Mouse (Mus musculus) hindbrain, embryonic 16.5 days (tissue): ENCODE results near the gene Etfa. TPM values are rescaled to one million over a fixed set of nuclear protein-coding genes. Genes with fewer than 3 reads are reported as not detected.
A peak's percentile ranks its signal among the peaks of the same experiment; 100 is the strongest.

Experiments
- ATAC-seq: fragments of 200-750 bp; cut with Nextera tagmentation; 2 replicates; pipeline ENCODE4 v1.8.0; 2017; ENCODE audit warnings: moderate TSS enrichment, moderate library complexity
- H3K27ac ChIP-seq: fragments of 300-500 bp; sonication (generic); 2 replicates; pipeline ENCODE4 v1.5.1; 2014; ENCODE audit warnings: low read depth, mild to moderate bottlenecking, control low read depth, low read length, moderate library complexity
- H3K27me3 ChIP-seq: fragments of 300-500 bp; sonication (generic); replicated peaks from 2 replicates; pipeline ENCODE4 v1.6.1; 2014; ENCODE audit warnings: low read length; ENCODE audit not compliant: control insufficient read depth, insufficient read depth
- H3K36me3 ChIP-seq: fragments of 300-500 bp; sonication (generic); 2 replicates; pipeline ENCODE4 v1.6.1; 2014; ENCODE audit warnings: mild to moderate bottlenecking, low read length, moderate library complexity, mixed read lengths; ENCODE audit not compliant: control insufficient read depth, insufficient read depth
- H3K4me1 ChIP-seq: fragments of 300-500 bp; sonication (generic); 2 replicates; pipeline ENCODE4 v1.6.1; 2014; ENCODE audit warnings: low read depth, low read length; ENCODE audit not compliant: control insufficient read depth, insufficient read depth
- H3K4me2 ChIP-seq: fragments of 300-500 bp; sonication (generic); 2 replicates; pipeline ENCODE4 v1.6.1; 2014; ENCODE audit warnings: mild to moderate bottlenecking, low read length, control low read depth, moderate library complexity
- H3K4me3 ChIP-seq: fragments of 300-500 bp; sonication (generic); 2 replicates; pipeline ENCODE4 v1.5.1; 2014; ENCODE audit warnings: mild to moderate bottlenecking, low read length, control low read depth, moderate library complexity
- H3K9ac ChIP-seq: fragments of 300-500 bp; sonication (generic); 2 replicates; pipeline ENCODE4 v1.6.1; 2014; ENCODE audit warnings: low read depth, mild to moderate bottlenecking, control low read depth, low read length, moderate library complexity
- H3K9me3 ChIP-seq: fragments of 300-500 bp; sonication (generic); 2 replicates; pipeline ENCODE4 v1.6.1; 2014; ENCODE audit warnings: mild to moderate bottlenecking, low read length, moderate library complexity; ENCODE audit not compliant: control insufficient read depth
- WGBS: fragments of 180-500 bp; shearing (Covaris S2); extraction: QIAGEN DNeasy Blood & Tissue Kit; methylation state at CpG from one replicate; pipeline ENCODE4 v1.1.7; 2014; 5-methylcytosine and 5-hydroxymethylcytosine counted together
- polyA plus RNA-seq: library from polyadenylated mRNA; unstranded; fragments of >200 nt; fragmentation: Nextera tagmentation; extraction: Ambion mirVana; gene quantifications from 2 replicates; pipeline ENCODE4 v1.2.1, GENCODE M21; 2015

The Etfa gene
- 99.7 and 111 TPM in 2 replicates for polyA plus RNA-seq

- H3K4me2 ChIP-seq, result peak within 1 kb of the TSS; percentile 94
- ATAC-seq, result peak; percentile 100
- no peaks in the 10 kb centered on the region for H3K9me3 ChIP-seq
- peak within 1 kb of the TSS; percentile 77 for H3K9ac ChIP-seq
- H3K27me3 ChIP-seq, result peaks cover 10% of the 10 kb centered on the region
- 0% methylated on average over 41 of the region's 47 CpGs for WGBS
- H3K36me3 ChIP-seq, result no peaks in the 10 kb centered on the region
- peak within 1 kb of the TSS; percentile 76 for H3K27ac ChIP-seq
- H3K4me3 ChIP-seq, result peak within 1 kb of the TSS; percentile 62
- H3K4me1 ChIP-seq, result peaks cover 12% of the 10 kb centered on the region
These were observed at the start of gene Etfa for GRCm38 (mm10) chr9:55512027-55512543. Etfa (minus strand) TSS chr9:55512243.

- 93% methylated on average over 1 of the region's 1 CpGs for WGBS
- Histone ChIP-seq H3K4me2 (no peak overlapping the region), H3K27ac (no peak overlapping the region), H3K4me3 (no peak overlapping the region), H3K27me3 (no peaks in the 10 kb centered on the region), H3K4me1 (no peaks in the 10 kb centered on the region), H3K9ac (no peak overlapping the region), H3K36me3 (no peaks in the 10 kb centered on the region), H3K9me3 (no peaks in the 10 kb centered on the region)
- ATAC-seq, result no peak
These were observed 48.9 kb upstream of the Etfa start for GRCm38 (mm10) chr9:55560960-55561359.

GRCm38 (mm10) chr9:55554986-55555385, 42.9 kb upstream of the Etfa start:
- Histone ChIP-seq H3K9me3 (no peaks in the 10 kb centered on the region), H3K27me3 (peaks cover 10% of the 10 kb centered on the region), H3K27ac (no peak overlapping the region), H3K4me1 (no peaks in the 10 kb centered on the region), H3K9ac (no peak overlapping the region), H3K4me3 (no peak overlapping the region), H3K36me3 (no peaks in the 10 kb centered on the region), H3K4me2 (no peak overlapping the region)
- 70% methylated on average over 1 of the region's 1 CpGs for WGBS
- no peak for ATAC-seq

GRCm38 (mm10) chr9:55549302-55549890, 37.4 kb upstream of the Etfa start:
- peaks cover 7% of the 10 kb centered on the region for H3K4me1 ChIP-seq
- H3K9me3 ChIP-seq, result no peaks in the 10 kb centered on the region
- no peak overlapping the region for H3K4me2 ChIP-seq
- no peak overlapping the region for H3K9ac ChIP-seq
- H3K4me3 ChIP-seq, result no peak overlapping the region
- 13% methylated on average over 16 of the region's 16 CpGs for WGBS
- no peak overlapping the region for H3K27ac ChIP-seq
- ATAC-seq, result no peak
- H3K36me3 ChIP-seq, result no peaks in the 10 kb centered on the region
- H3K27me3 ChIP-seq, result peaks cover 49% of the 10 kb centered on the region

- no peak for ATAC-seq
- H3K27ac ChIP-seq, result no peak overlapping the region
- no peak overlapping the region for H3K9ac ChIP-seq
- peaks cover 7% of the 10 kb centered on the region for H3K4me1 ChIP-seq
- WGBS, result 26% methylated on average over 3 of the region's 3 CpGs
- peaks cover 49% of the 10 kb centered on the region for H3K27me3 ChIP-seq
- no peak overlapping the region for H3K4me3 ChIP-seq
- no peaks in the 10 kb centered on the region for H3K36me3 ChIP-seq
- no peak overlapping the region for H3K4me2 ChIP-seq
- no peaks in the 10 kb centered on the region for H3K9me3 ChIP-seq
These were observed 36.8 kb upstream of the Etfa start for GRCm38 (mm10) chr9:55548871-55549270.

- H3K9ac ChIP-seq, result no peak overlapping the region
- peak overlapping the region; percentile 25 for H3K4me3 ChIP-seq
- H3K4me2 ChIP-seq, result peak overlapping the region; percentile 43
- H3K27me3 ChIP-seq, result peaks cover 64% of the 10 kb centered on the region
- no peaks in the 10 kb centered on the region for H3K36me3 ChIP-seq
- no peaks in the 10 kb centered on the region for H3K9me3 ChIP-seq
- ATAC-seq, result no peak
- H3K4me1 ChIP-seq, result peaks cover 16% of the 10 kb centered on the region
- WGBS, result 2% methylated on average over 63 of the region's 63 CpGs
- no peak overlapping the region for H3K27ac ChIP-seq
These were observed 34.4 kb upstream of the Etfa start for GRCm38 (mm10) chr9:55546176-55547010.

- Histone ChIP-seq H3K27me3 (peaks cover 59% of the 10 kb centered on the region), H3K36me3 (no peaks in the 10 kb centered on the region), H3K9me3 (no peaks in the 10 kb centered on the region), H3K4me3 (peak overlapping the region; percentile 25), H3K9ac (no peak overlapping the region), H3K4me1 (peaks cover 20% of the 10 kb centered on the region), H3K4me2 (peak overlapping the region; percentile 43), H3K27ac (no peak overlapping the region)
- no peak for ATAC-seq
- WGBS, result 5% methylated on average over 41 of the region's 41 CpGs
These were observed 33.6 kb upstream of the Etfa start for GRCm38 (mm10) chr9:55545556-55546175.

GRCm38 (mm10) chr9:55544861-55545555, 33.0 kb upstream of the Etfa start:
- peaks cover 58% of the 10 kb centered on the region for H3K27me3 ChIP-seq
- no peak overlapping the region for H3K4me3 ChIP-seq
- 2% methylated on average over 30 of the region's 30 CpGs for WGBS
- H3K4me1 ChIP-seq, result peaks cover 20% of the 10 kb centered on the region
- H3K36me3 ChIP-seq, result no peaks in the 10 kb centered on the region
- no peak for ATAC-seq
- H3K9me3 ChIP-seq, result no peaks in the 10 kb centered on the region
- H3K27ac ChIP-seq, result no peak overlapping the region
- H3K9ac ChIP-seq, result no peak overlapping the region
- H3K4me2 ChIP-seq, result no peak overlapping the region
